Mouse (Mus musculus) G1E (cell line): ENCODE measurements around the gene Pir. TPM values are rescaled to one million over a fixed set of nuclear protein-coding genes. Genes with fewer than 3 reads are reported as not detected.

Experiments
- ATAC-seq: 2 replicates; pipeline ENCODE4 v1.8.0; 2016; ENCODE audit warnings: mild to moderate bottlenecking; ENCODE audit not compliant: insufficient number of reproducible peaks, poor library complexity, low FRiP score, severe bottlenecking; ENCODE audit errors: extremely low read depth
- DNase-seq: peaks from one replicate; pipeline ENCODE4 v3.0.0; 2012; ENCODE audit warnings: low spot score
- H3K27me3 ChIP-seq: 2 replicates; pipeline ENCODE4 v1.6.1; 2012; ENCODE audit warnings: mild to moderate bottlenecking, low read length, inconsistent platforms; ENCODE audit not compliant: insufficient read depth
- H3K36me3 ChIP-seq: replicated peaks from 2 replicates; pipeline ENCODE3; 2012; ENCODE audit warnings: mild to moderate bottlenecking, inconsistent platforms
- H3K4me1 ChIP-seq: 2 replicates; pipeline ENCODE4 v1.6.1; 2012; ENCODE audit warnings: low read depth, low read length, inconsistent platforms, mixed read lengths; ENCODE audit not compliant: insufficient read depth
- H3K4me3 ChIP-seq: 2 replicates; pipeline ENCODE4 v1.5.1; 2012; ENCODE audit warnings: low read depth, mild to moderate bottlenecking, inconsistent platforms, low read length, moderate library complexity, mixed read lengths
- H3K9me3 ChIP-seq: replicated peaks from 2 replicates; pipeline ENCODE4 v1.6.1; 2012; ENCODE audit warnings: inconsistent platforms
- CTCF ChIP-seq: IDR thresholded peaks from 2 replicates; pipeline ENCODE4 v1.5.1; 2012; ENCODE audit warnings: low read depth, low read length, inconsistent platforms, mixed read lengths
- GATA1 ChIP-seq: IDR thresholded peaks from 2 replicates; pipeline ENCODE4 v1.6.1; 2012; ENCODE audit warnings: borderline replicate concordance, low read length, inconsistent platforms, mixed read lengths
- GATA2 ChIP-seq: IDR thresholded peaks from 2 replicates; pipeline ENCODE4 v1.6.1; 2012; ENCODE audit warnings: low read depth, low read length, inconsistent platforms, borderline replicate concordance
- POLR2AphosphoS5 ChIP-seq: IDR thresholded peaks from 2 replicates; pipeline ENCODE4 v1.6.1; 2012; ENCODE audit warnings: low read depth, low read length, inconsistent platforms; ENCODE audit not compliant: insufficient replicate concordance
- TAL1 ChIP-seq: conservative IDR thresholded peaks from 2 replicates; pipeline ENCODE4 v1.6.1; 2012; ENCODE audit warnings: low read depth, low read length, inconsistent platforms, mixed read lengths
- polyA plus RNA-seq: library from polyadenylated mRNA; stranded (reverse); fragments of >175 nt; gene quantifications from 2 replicates; pipeline ENCODE4 v1.2.3, GENCODE M21; 2012
- total RNA-seq, 2 experiments: library from RNA; stranded (forward) in 1 of 2; stranded (reverse) in 1 of 2; fragments of 200-1000 nt in 1 of 2; fragments of >200 nt in 1 of 2; fragmentation: Nextera tagmentation in 1 of 2; gene quantifications; 2 replicates each; pipeline ENCODE4 v1.2.3; 2014 to 2017

Gene Pir
- total and polyA plus RNA-seq, 3 experiments, result 0.22 TPM; not detected in 2

DNA sequence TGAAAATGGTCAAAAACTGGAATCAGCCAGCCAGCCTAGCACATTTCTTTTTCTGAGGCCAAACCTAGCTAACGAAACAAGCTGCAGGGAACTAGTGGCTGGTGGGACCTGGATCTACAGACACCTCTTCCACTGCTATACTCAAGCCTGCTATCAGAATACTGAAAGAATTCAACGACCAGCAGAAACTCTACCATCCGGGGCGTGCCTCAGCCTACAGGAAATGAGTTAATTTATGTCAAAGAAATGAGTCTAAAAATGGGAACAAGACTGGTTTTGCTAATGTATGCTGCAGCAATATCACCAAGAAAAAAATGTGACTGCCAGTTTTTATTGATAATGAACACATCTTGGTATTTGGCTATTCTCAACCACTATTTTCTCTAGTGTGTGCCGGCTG is 10.5 kb upstream of the Pir start:
- no peaks in the 10 kb centered on the region for H3K9me3 ChIP-seq
- no peaks in the 10 kb centered on the region for H3K27me3 ChIP-seq
- no peak for ATAC-seq
- no peak for DNase-seq
- no peak overlapping the region for H3K4me3 ChIP-seq
- no peaks in the 10 kb centered on the region for H3K4me1 ChIP-seq
- TF ChIP-seq CTCF (no peak), POLR2AphosphoS5 (no peak), GATA1 (no peak), GATA2 (no peak), TAL1 (no peak)
- no peaks in the 10 kb centered on the region for H3K36me3 ChIP-seq

DNA sequence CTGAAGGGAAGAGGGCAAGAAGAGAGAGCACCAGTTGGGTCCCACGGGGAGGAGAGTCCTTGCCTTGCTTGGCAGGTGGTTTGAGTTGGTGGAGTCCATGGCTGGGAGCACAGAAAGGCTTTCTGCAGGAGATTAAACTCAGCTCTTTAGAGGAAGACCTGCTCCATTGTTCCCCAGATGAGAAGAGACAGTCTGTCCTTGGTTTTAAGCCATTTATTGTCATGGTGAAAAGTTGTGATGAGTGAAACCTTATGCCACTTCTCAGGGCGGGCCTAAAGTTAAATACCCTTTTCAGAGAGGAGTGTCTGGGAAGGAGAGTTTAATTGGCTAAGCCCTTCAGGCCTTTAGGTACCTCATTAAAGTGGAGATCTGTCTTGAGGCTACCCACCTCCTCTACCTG is 6.9 kb upstream of the Pir start:
- H3K27me3 ChIP-seq, result no peaks in the 10 kb centered on the region
- TF ChIP-seq GATA2, result no peak
- no peak for TF ChIP-seq GATA1
- TF ChIP-seq TAL1, result no peak
- TF ChIP-seq POLR2AphosphoS5, result no peak
- no peak for TF ChIP-seq CTCF
- no peaks in the 10 kb centered on the region for H3K9me3 ChIP-seq
- H3K36me3 ChIP-seq, result no peaks in the 10 kb centered on the region
- no peaks in the 10 kb centered on the region for H3K4me1 ChIP-seq
- DNase-seq (no peak), ATAC-seq (no peak)
- H3K4me3 ChIP-seq, result no peak overlapping the region

DNA sequence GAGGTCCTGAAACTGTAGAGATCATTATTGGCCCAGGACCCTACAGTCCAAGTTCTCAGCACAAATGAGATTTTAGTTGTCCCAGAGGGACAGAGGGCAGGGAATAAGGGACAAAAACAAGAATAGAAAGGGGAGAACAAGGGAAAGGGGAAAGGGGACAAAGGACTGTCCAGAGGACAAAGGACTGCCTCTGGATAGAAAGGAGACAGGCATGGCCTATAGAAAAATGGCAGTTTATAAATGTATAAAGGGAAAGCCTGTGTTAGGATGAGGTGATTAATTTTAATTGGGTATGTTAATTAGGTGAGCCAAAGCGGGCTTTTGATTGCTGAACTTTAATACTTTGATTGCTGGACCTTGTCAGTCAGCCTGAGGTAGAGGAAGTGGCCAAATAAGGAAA is 4.3 kb upstream of the Pir start:
- H3K4me1 ChIP-seq, result no peaks in the 10 kb centered on the region

DNA sequence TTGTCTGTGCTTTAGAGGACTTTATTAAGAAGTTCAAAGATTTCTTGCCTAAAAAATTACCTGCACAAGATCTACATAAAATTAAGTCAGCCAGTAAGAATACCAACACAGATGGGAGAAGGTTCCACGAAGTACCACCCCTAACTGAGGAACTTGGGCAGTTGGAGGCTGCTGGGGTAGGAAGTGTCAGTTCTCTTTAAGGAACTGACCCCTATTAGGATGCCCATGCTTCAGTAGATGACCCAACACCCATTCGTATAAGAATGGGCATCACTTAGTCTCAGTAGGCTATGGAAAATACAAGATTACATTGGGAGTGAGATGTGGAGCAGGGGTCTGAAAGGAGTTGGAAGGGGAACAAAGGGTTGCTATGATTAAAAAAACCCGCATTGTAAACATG is 1.4 kb downstream of the Pir start:
- H3K9me3 ChIP-seq, result no peaks in the 10 kb centered on the region
- no peaks in the 10 kb centered on the region for H3K36me3 ChIP-seq
- H3K4me1 ChIP-seq, result no peaks in the 10 kb centered on the region
- no peak for ATAC-seq
- no peak for TF ChIP-seq GATA1
- DNase-seq, result no peak
- H3K4me3 ChIP-seq, result no peak overlapping the region
- H3K27me3 ChIP-seq, result no peaks in the 10 kb centered on the region; the same call in 1 of the 2 replicates

More for the DNA sequence above, 4.3 kb upstream of the Pir start:
- no peak for TF ChIP-seq CTCF
- TF ChIP-seq GATA1, result no peak
- TF ChIP-seq POLR2AphosphoS5, result no peak
- DNase-seq (no peak), ATAC-seq (no peak)
- Histone ChIP-seq H3K36me3 (no peaks in the 10 kb centered on the region), H3K9me3 (no peaks in the 10 kb centered on the region), H3K4me3 (no peak overlapping the region), H3K27me3 (no peaks in the 10 kb centered on the region; the same call in 1 of the 2 replicates)

DNA sequence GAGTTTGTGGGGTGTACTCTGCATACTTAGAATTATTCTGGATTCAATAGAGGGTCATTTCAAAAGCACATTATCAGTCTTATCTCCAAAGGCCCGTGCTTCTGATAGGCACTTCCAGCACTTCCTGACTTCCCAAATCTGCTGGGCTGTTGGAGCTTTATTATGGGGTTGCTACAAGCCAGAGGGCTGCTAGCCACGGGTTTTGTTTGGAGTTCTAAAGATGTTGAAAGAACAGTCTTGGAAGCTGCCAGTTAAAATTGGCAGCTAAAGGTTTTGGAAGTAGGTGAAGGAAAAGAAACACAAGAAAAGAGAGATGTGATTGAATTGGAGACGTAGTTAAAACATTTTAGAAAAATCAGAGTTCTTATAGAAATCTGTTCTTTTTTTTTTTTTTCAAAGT is 6.4 kb downstream of the Pir start:
- DNase-seq, result no peak
- peaks cover under 1% of the 10 kb centered on the region; the same call in 1 of the 2 replicates for H3K27me3 ChIP-seq
- no peak for ATAC-seq
- H3K4me1 ChIP-seq, result no peaks in the 10 kb centered on the region
- no peaks in the 10 kb centered on the region for H3K9me3 ChIP-seq
- no peaks in the 10 kb centered on the region for H3K36me3 ChIP-seq
- TF ChIP-seq TAL1, result no peak
- no peak for TF ChIP-seq CTCF
- TF ChIP-seq POLR2AphosphoS5, result no peak
- TF ChIP-seq GATA1, result no peak
- TF ChIP-seq GATA2, result no peak
- no peak overlapping the region for H3K4me3 ChIP-seq

DNA sequence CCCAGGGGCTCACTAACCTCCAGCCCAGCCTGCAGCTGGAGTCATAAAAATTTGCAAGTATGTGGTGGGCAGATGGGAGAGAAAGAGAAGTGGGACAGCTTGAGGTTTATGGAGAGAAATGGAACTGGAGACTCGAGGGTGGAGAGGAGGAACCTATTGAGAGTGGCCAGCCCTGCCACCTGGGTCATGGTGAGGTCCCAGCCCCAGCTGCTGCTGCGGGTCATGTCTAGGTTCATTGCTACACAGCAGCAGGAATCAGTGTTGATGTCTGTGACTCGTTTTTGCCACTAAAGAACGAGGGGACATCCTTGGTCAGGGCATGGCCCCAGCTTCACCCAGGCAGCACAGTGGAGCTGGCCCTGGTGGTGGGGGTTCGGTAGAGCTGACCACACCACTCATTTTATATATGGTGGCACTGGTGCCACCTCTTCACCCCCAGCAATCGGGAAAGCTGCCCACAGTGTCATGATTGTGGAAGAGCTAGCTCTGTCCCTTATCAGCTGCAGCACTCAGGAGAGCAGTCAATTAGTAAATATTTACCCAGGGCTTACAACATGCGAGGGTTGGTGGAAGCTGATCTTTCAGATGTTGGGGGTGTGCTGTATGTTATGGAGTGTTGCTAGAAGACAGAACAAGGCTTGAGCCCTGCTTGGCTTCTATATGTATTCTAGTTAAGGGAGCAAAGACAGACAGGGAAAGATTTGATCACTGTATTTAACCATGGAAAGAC is 11.9 kb downstream of the Pir start:
- no peak overlapping the region for H3K4me3 ChIP-seq
- TF ChIP-seq CTCF, result no peak
- TF ChIP-seq GATA2, result no peak
- no peak for TF ChIP-seq TAL1
- no peak for TF ChIP-seq POLR2AphosphoS5
- TF ChIP-seq GATA1, result no peak
- no peak for DNase-seq
- no peaks in the 10 kb centered on the region for H3K36me3 ChIP-seq
- peaks cover 7% of the 10 kb centered on the region for H3K27me3 ChIP-seq
- H3K9me3 ChIP-seq, result no peaks in the 10 kb centered on the region
- ATAC-seq, result no peak
- no peaks in the 10 kb centered on the region for H3K4me1 ChIP-seq

DNA sequence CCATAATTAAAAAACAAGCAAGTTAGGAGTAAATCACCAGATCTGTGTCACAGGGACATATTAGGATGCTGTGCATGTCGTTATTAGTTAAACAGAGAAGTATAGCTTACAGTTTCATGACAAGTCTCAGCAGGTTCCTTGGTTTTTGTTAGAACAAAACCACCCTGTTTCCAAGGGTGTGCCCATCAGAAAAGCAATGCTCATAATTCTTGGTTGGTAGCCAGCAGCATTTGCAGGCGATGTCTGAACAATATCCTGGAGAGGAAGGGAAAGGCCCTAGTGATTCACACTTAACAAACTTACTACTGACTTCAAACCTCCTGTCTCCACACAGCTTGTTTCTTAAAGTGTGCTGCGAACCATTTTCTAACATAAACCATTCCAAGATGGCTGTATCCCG is 14.6 kb downstream of the Pir start:
- H3K36me3 ChIP-seq, result no peaks in the 10 kb centered on the region
- H3K9me3 ChIP-seq, result no peaks in the 10 kb centered on the region
- ATAC-seq, result no peak
- H3K4me1 ChIP-seq, result no peaks in the 10 kb centered on the region
- no peak for DNase-seq
- no peak overlapping the region for H3K4me3 ChIP-seq
- TF ChIP-seq TAL1 (no peak), GATA1 (no peak), GATA2 (no peak), POLR2AphosphoS5 (no peak), CTCF (no peak)
- peaks cover 7% of the 10 kb centered on the region for H3K27me3 ChIP-seq
